Mouse (Mus musculus) gastrocnemius, adult 2 months (tissue): Measurements from ENCODE around the gene Ppfia4. TPM values are rescaled to one million over a fixed set of nuclear protein-coding genes. Genes with fewer than 3 reads are reported as not detected.

ENCODE experiments used
- DNase-seq: peaks from one replicate; pipeline ENCODE4 v3.0.0; 2022
- H3K27ac ChIP-seq: fragments of 200-600 bp; 2 replicates; pipeline ENCODE4 v1.8.1; 2022; ENCODE audit warnings: mild to moderate bottlenecking
- H3K4me3 ChIP-seq: fragments of 200-600 bp; 2 replicates; pipeline ENCODE4 v1.8.1; 2022; ENCODE audit warnings: mild to moderate bottlenecking, moderate library complexity
- CTCF ChIP-seq: fragments of 200-600 bp; IDR thresholded peaks from 2 replicates; pipeline ENCODE4 v1.8.1; 2022; ENCODE audit warnings: antibody characterized with exemption, mild to moderate bottlenecking, moderate library complexity
- intact Hi-C: fragments of 180-260 bp; cut with DNase I; formaldehyde crosslinking; loops from one replicate; pipeline ENCODE4 v1.15.1; 2025
- total RNA-seq, 2 experiments: library from RNA; stranded (reverse); gene quantifications; 2 replicates each; pipeline ENCODE4 v1.2.3; 2021

Gene Ppfia4
- total RNA-seq, 2 experiments from 2014 or later, result 0.42 to 0.46 TPM

- DNase-seq, result peak; percentile 84
- TF ChIP-seq CTCF, result peak; percentile 78
- intact Hi-C loops, result loop anchor here (2.0 kb wide), 1 partner anchor 16 kb away; no protein-coding TSS in a partner anchor
- Histone ChIP-seq H3K4me3 (peak overlapping the region; percentile 70), H3K27ac (peak overlapping the region; percentile 95)
Measured at GRCm38 (mm10) chr1:134290909-134291308, 41.8 kb downstream of the Ppfia4 start.

GRCm38 (mm10) chr1:134290300-134290699, 42.4 kb downstream of the Ppfia4 start:
- TF ChIP-seq CTCF, result no peak
- peak overlapping the region; percentile 70 for H3K4me3 ChIP-seq
- H3K27ac ChIP-seq, result peak overlapping the region; percentile 95
- intact Hi-C loops, result loop anchor here (2.0 kb wide), 1 partner anchor 15 kb away; no protein-coding TSS in a partner anchor
- peak; percentile 77 for DNase-seq

GRCm38 (mm10) chr1:134289598-134290099, 43.1 kb downstream of the Ppfia4 start, which contains the start of gene Myog:
Gene Myog, plus strand, starts transcription at chr1:134289989.
- Histone ChIP-seq H3K27ac (peak within 1 kb of the TSS; percentile 95), H3K4me3 (peak within 1 kb of the TSS; percentile 70)
- peak; percentile 81 for DNase-seq
- TF ChIP-seq CTCF, result no peak
- intact Hi-C loops, result loop anchor here (2.0 kb wide), 1 partner anchor 15 kb away; no protein-coding TSS in a partner anchor

- TF ChIP-seq CTCF, result no peak
- intact Hi-C loops, result no loop called here
- Histone ChIP-seq H3K27ac (peak overlapping the region; percentile 64), H3K4me3 (no peak overlapping the region)
- peak; percentile 56 for DNase-seq
Measured at GRCm38 (mm10) chr1:134288239-134288638, 44.5 kb downstream of the Ppfia4 start.

GRCm38 (mm10) chr1:134285458-134286120, 47.1 kb downstream of the Ppfia4 start:
- H3K27ac ChIP-seq, result no peak overlapping the region
- intact Hi-C loops, result no loop called here
- no peak for TF ChIP-seq CTCF
- DNase-seq, result no peak
- no peak overlapping the region for H3K4me3 ChIP-seq

GRCm38 (mm10) chr1:134283108-134283507, 49.6 kb downstream of the Ppfia4 start:
- TF ChIP-seq CTCF, result no peak
- no peak overlapping the region for H3K27ac ChIP-seq
- no peak for DNase-seq
- no peak overlapping the region for H3K4me3 ChIP-seq
- intact Hi-C loops, result no loop called here

- TF ChIP-seq CTCF, result no peak
Measured at GRCm38 (mm10) chr1:134282342-134282741, 50.4 kb downstream of the Ppfia4 start.

GRCm38 (mm10) chr1:134281563-134281962, 51.2 kb downstream of the Ppfia4 start:
- no peak overlapping the region for H3K4me3 ChIP-seq
- peak; percentile 7; the same call in 1 of the 2 replicates for TF ChIP-seq CTCF
- no peak for DNase-seq
- no peak overlapping the region for H3K27ac ChIP-seq
- intact Hi-C loops, result no loop called here

More at GRCm38 (mm10) chr1:134282342-134282741, 50.4 kb downstream of the Ppfia4 start:
- Histone ChIP-seq H3K27ac (no peak overlapping the region), H3K4me3 (no peak overlapping the region)
- DNase-seq, result no peak
- intact Hi-C loops, result no loop called here

- intact Hi-C loops, result no loop called here
- Histone ChIP-seq H3K4me3 (no peak overlapping the region), H3K27ac (no peak overlapping the region)
- DNase-seq, result no peak
- no peak for TF ChIP-seq CTCF
Measured at GRCm38 (mm10) chr1:134280174-134280573, 52.6 kb downstream of the Ppfia4 start.

- Histone ChIP-seq H3K4me3 (no peak overlapping the region), H3K27ac (peak overlapping the region; percentile 88)
- DNase-seq, result no peak
- TF ChIP-seq CTCF, result no peak
- intact Hi-C loops, result no loop called here
Measured at GRCm38 (mm10) chr1:134276823-134277222, 55.9 kb downstream of the Ppfia4 start.

GRCm38 (mm10) chr1:134275616-134276464, 56.9 kb downstream of the Ppfia4 start:
- intact Hi-C loops, result loop anchor here (2.0 kb wide), 1 partner anchor 15 kb away; no protein-coding TSS in a partner anchor
- peak; percentile 12; the same call in 1 of the 2 replicates for TF ChIP-seq CTCF
- Histone ChIP-seq H3K4me3 (peak overlapping the region; percentile 17; the same call in 1 of the 2 replicates), H3K27ac (peak overlapping the region; percentile 88)
- DNase-seq, result peak; percentile 79

- Histone ChIP-seq H3K4me3 (no peak overlapping the region), H3K27ac (peak overlapping the region; percentile 88)
- peak; percentile 75 for DNase-seq
- TF ChIP-seq CTCF, result no peak
- intact Hi-C loops, result loop anchor here (2.0 kb wide), 1 partner anchor 16 kb away; no protein-coding TSS in a partner anchor
Measured at GRCm38 (mm10) chr1:134274483-134274920, 58.2 kb downstream of the Ppfia4 start.
